Mouse (Mus musculus): ENCODE data around the gene Cxxc4.

- TF ChIP-seq E2F4 (IDR thresholded peaks at IDR 0.05; ENCODE audit: borderline replicate concordance, low read depth, low read length): no peak
- no peak for TF ChIP-seq POLR2A (IDR thresholded peaks at IDR 0.05; ENCODE audit: control insufficient read depth in 1 of 2, insufficient read depth in 1 of 2, low read depth in 1 of 2, low read length in 2 of 2, poor library complexity in 1 of 2)
- no peak for TF ChIP-seq CHD2 (IDR thresholded peaks at IDR 0.05; ENCODE audit: low read length)
- no peak for TF ChIP-seq MYB (IDR thresholded peaks at IDR 0.05; ENCODE audit: low read depth, low read length)
- TF ChIP-seq MAX (IDR thresholded peaks at IDR 0.05; ENCODE audit: low read length): no peak
Observed at GRCm38 (mm10) chr3:134188979-134189946, 47.0 kb upstream of the Cxxc4 start.

Data from MEL (cell line).